Mouse (Mus musculus) embryonic fibroblast, embryonic 13.5 days (primary cell): ENCODE measurements around the gene Srpr.

Experiments used
- CTCF ChIP-seq: IDR thresholded peaks from 2 replicates; pipeline ENCODE4 v1.5.1; 2011; ENCODE audit warnings: mild to moderate bottlenecking, control low read depth, low read length, moderate library complexity, borderline replicate concordance; ENCODE audit not compliant: insufficient read depth
- POLR2A ChIP-seq: IDR thresholded peaks from 2 replicates; pipeline ENCODE4 v1.6.1; 2011; ENCODE audit warnings: low read depth, mild to moderate bottlenecking, control low read depth, low read length, moderate library complexity

GRCm38 (mm10) chr9:35223466-35223865, 23.5 kb downstream of the Srpr start:
- no peak for TF ChIP-seq CTCF
- no peak for TF ChIP-seq POLR2A
